Mouse (Mus musculus) hindbrain, embryonic 12.5 days (tissue): ENCODE results near the gene Dirc2. TPM values are rescaled to one million over a fixed set of nuclear protein-coding genes. Genes with fewer than 3 reads are reported as not detected.

ENCODE experiments used
- ATAC-seq: fragments of 200-750 bp; cut with Nextera tagmentation; 2 replicates; pipeline ENCODE4 v1.8.0; 2017; ENCODE audit warnings: moderate TSS enrichment; ENCODE audit not compliant: low FRiP score
- H3K27ac ChIP-seq: fragments of 300-500 bp; sonication (generic); 2 replicates; pipeline ENCODE4 v1.5.1; 2016; ENCODE audit warnings: mild to moderate bottlenecking
- H3K27me3 ChIP-seq: fragments of 300-500 bp; sonication (generic); 2 replicates; pipeline ENCODE4 v1.6.1; 2016; ENCODE audit warnings: mild to moderate bottlenecking
- H3K36me3 ChIP-seq: fragments of 300-500 bp; sonication (generic); 2 replicates; pipeline ENCODE4 v1.6.1; 2016; ENCODE audit warnings: mild to moderate bottlenecking
- H3K4me1 ChIP-seq: fragments of 300-500 bp; sonication (generic); 2 replicates; pipeline ENCODE4 v1.6.1; 2016
- H3K4me2 ChIP-seq: fragments of 300-500 bp; sonication (generic); replicated peaks from 2 replicates; pipeline ENCODE4 v1.6.1; 2016; ENCODE audit warnings: mild to moderate bottlenecking
- H3K4me3 ChIP-seq: fragments of 300-500 bp; sonication (generic); 2 replicates; pipeline ENCODE4 v1.5.1; 2016; ENCODE audit warnings: mild to moderate bottlenecking
- H3K9ac ChIP-seq: fragments of 300-500 bp; sonication (generic); 2 replicates; pipeline ENCODE4 v1.6.1; 2016; ENCODE audit warnings: mild to moderate bottlenecking, moderate library complexity
- H3K9me3 ChIP-seq: fragments of 300-500 bp; sonication (generic); replicated peaks from 2 replicates; pipeline ENCODE4 v1.6.1; 2016; ENCODE audit warnings: mild to moderate bottlenecking
- WGBS: fragments of 180-500 bp; shearing (Covaris S2); methylation state at CpG from one replicate; pipeline ENCODE4 v1.1.7; 2016; 5-methylcytosine and 5-hydroxymethylcytosine counted together
- polyA plus RNA-seq: library from polyadenylated mRNA; unstranded; fragments of >200 nt; fragmentation: Nextera tagmentation; extraction: Ambion mirVana; gene quantifications from 2 replicates; pipeline ENCODE4 v1.2.1, GENCODE M21; 2016

Gene Dirc2
- polyA plus RNA-seq, 1 experiment from 2014 or later = 32.4 TPM

- Histone ChIP-seq H3K27me3 (no peaks in the 10 kb centered on the region), H3K4me2 (no peak overlapping the region), H3K4me1 (peaks cover 9% of the 10 kb centered on the region; the same call in 1 of the 2 replicates), H3K9ac (no peak overlapping the region), H3K27ac (no peak overlapping the region), H3K4me3 (no peak overlapping the region), H3K36me3 (peaks cover 15% of the 10 kb centered on the region), H3K9me3 (no peaks in the 10 kb centered on the region)
- no peak for ATAC-seq
- WGBS = 78% methylated on average over 6 of the region's 6 CpGs
These were observed 44.6 kb downstream of the Dirc2 start for GRCm38 (mm10) chr16:35724561-35724960.

GRCm38 (mm10) chr16:35717761-35718160, 51.4 kb downstream of the Dirc2 start:
- Histone ChIP-seq H3K9ac (no peak overlapping the region), H3K4me3 (no peak overlapping the region), H3K36me3 (peaks cover 32% of the 10 kb centered on the region), H3K4me1 (peaks cover 2% of the 10 kb centered on the region; the same call in 1 of the 2 replicates), H3K4me2 (no peak overlapping the region), H3K27ac (no peak overlapping the region), H3K27me3 (no peaks in the 10 kb centered on the region), H3K9me3 (0 out of 2 replicates have a peak, but pooled peaks cover 4% of the 10 kb centered on the region)
- 82% methylated on average over 5 of the region's 5 CpGs for WGBS
- no peak for ATAC-seq

GRCm38 (mm10) chr16:35716257-35716656, 52.9 kb downstream of the Dirc2 start:
- no peak for ATAC-seq
- H3K27me3 ChIP-seq = no peaks in the 10 kb centered on the region
- H3K4me3 ChIP-seq = no peak overlapping the region
- H3K9ac ChIP-seq = no peak overlapping the region
- H3K27ac ChIP-seq = no peak overlapping the region
- peaks cover 24% of the 10 kb centered on the region; the same call in 1 of the 2 replicates for H3K36me3 ChIP-seq
- no peak overlapping the region for H3K4me2 ChIP-seq
- H3K4me1 ChIP-seq = peaks cover 2% of the 10 kb centered on the region; the same call in 1 of the 2 replicates
- 86% methylated on average over 3 of the region's 3 CpGs for WGBS
- H3K9me3 ChIP-seq = 0 out of 2 replicates have a peak, but pooled peaks cover 4% of the 10 kb centered on the region

GRCm38 (mm10) chr16:35715771-35716170, 53.4 kb downstream of the Dirc2 start:
- peaks cover 24% of the 10 kb centered on the region; the same call in 1 of the 2 replicates for H3K36me3 ChIP-seq
- no peak overlapping the region for H3K9ac ChIP-seq
- 0 out of 2 replicates have a peak, but pooled peaks cover 4% of the 10 kb centered on the region for H3K9me3 ChIP-seq
- no peak overlapping the region for H3K4me3 ChIP-seq
- H3K4me1 ChIP-seq = peaks cover 2% of the 10 kb centered on the region; the same call in 1 of the 2 replicates
- no peak overlapping the region for H3K4me2 ChIP-seq
- WGBS = 89% methylated on average over 5 of the region's 5 CpGs
- no peak overlapping the region for H3K27ac ChIP-seq
- no peak for ATAC-seq
- H3K27me3 ChIP-seq = no peaks in the 10 kb centered on the region

- Histone ChIP-seq H3K9me3 (0 out of 2 replicates have a peak, but pooled peaks cover 4% of the 10 kb centered on the region), H3K27ac (no peak overlapping the region), H3K4me1 (peaks cover 2% of the 10 kb centered on the region; the same call in 1 of the 2 replicates), H3K36me3 (peaks cover 24% of the 10 kb centered on the region; the same call in 1 of the 2 replicates), H3K4me2 (no peak overlapping the region), H3K9ac (no peak overlapping the region), H3K4me3 (no peak overlapping the region), H3K27me3 (no peaks in the 10 kb centered on the region)
- no peak for ATAC-seq
- 50% methylated on average over 6 of the region's 6 CpGs for WGBS
These were observed 53.8 kb downstream of the Dirc2 start for GRCm38 (mm10) chr16:35715350-35715749.

- WGBS = 90% methylated on average over 7 of the region's 7 CpGs
- no peak overlapping the region for H3K9ac ChIP-seq
These were observed 54.5 kb downstream of the Dirc2 start for GRCm38 (mm10) chr16:35714689-35715088.

GRCm38 (mm10) chr16:35713606-35714005, 55.5 kb downstream of the Dirc2 start:
- peaks cover 2% of the 10 kb centered on the region; the same call in 1 of the 2 replicates for H3K4me1 ChIP-seq
- H3K9ac ChIP-seq = no peak overlapping the region
- H3K4me3 ChIP-seq = no peak overlapping the region
- no peak for ATAC-seq
- H3K27me3 ChIP-seq = no peaks in the 10 kb centered on the region
- H3K36me3 ChIP-seq = peaks cover 17% of the 10 kb centered on the region; the same call in 1 of the 2 replicates
- 84% methylated on average over 7 of the region's 7 CpGs for WGBS
- H3K9me3 ChIP-seq = 0 out of 2 replicates have a peak, but pooled peaks cover 4% of the 10 kb centered on the region
- H3K4me2 ChIP-seq = no peak overlapping the region
- H3K27ac ChIP-seq = no peak overlapping the region

More at GRCm38 (mm10) chr16:35714689-35715088, 54.5 kb downstream of the Dirc2 start:
- no peaks in the 10 kb centered on the region for H3K27me3 ChIP-seq
- peaks cover 2% of the 10 kb centered on the region; the same call in 1 of the 2 replicates for H3K4me1 ChIP-seq
- 0 out of 2 replicates have a peak, but pooled peaks cover 4% of the 10 kb centered on the region for H3K9me3 ChIP-seq
- no peak overlapping the region for H3K4me2 ChIP-seq
- H3K36me3 ChIP-seq = peaks cover 24% of the 10 kb centered on the region; the same call in 1 of the 2 replicates
- no peak overlapping the region for H3K4me3 ChIP-seq
- no peak overlapping the region for H3K27ac ChIP-seq
- 0 out of 2 replicates have a peak, but pooled peaks have one; percentile 19 for ATAC-seq

GRCm38 (mm10) chr16:35711004-35711403, 58.2 kb downstream of the Dirc2 start:
- H3K4me2 ChIP-seq = no peak overlapping the region
- H3K4me1 ChIP-seq = peaks cover 2% of the 10 kb centered on the region; the same call in 1 of the 2 replicates
- H3K9ac ChIP-seq = no peak overlapping the region
- no peaks in the 10 kb centered on the region for H3K27me3 ChIP-seq
- ATAC-seq = no peak
- no peaks in the 10 kb centered on the region for H3K9me3 ChIP-seq
- H3K27ac ChIP-seq = no peak overlapping the region
- H3K36me3 ChIP-seq = no peaks in the 10 kb centered on the region
- no peak overlapping the region for H3K4me3 ChIP-seq
- WGBS = 62% methylated on average over 7 of the region's 7 CpGs

GRCm38 (mm10) chr16:35707004-35707403, 62.2 kb downstream of the Dirc2 start:
- H3K9me3 ChIP-seq = no peaks in the 10 kb centered on the region
- no peak overlapping the region for H3K4me2 ChIP-seq
- WGBS = 94% methylated on average over 5 of the region's 5 CpGs
- H3K27me3 ChIP-seq = no peaks in the 10 kb centered on the region
- no peak overlapping the region for H3K4me3 ChIP-seq
- H3K36me3 ChIP-seq = 0 out of 2 replicates have a peak, but pooled peaks cover 9% of the 10 kb centered on the region
- no peak overlapping the region for H3K27ac ChIP-seq
- ATAC-seq = no peak
- H3K4me1 ChIP-seq = peaks cover 4% of the 10 kb centered on the region; the same call in 1 of the 2 replicates
- no peak overlapping the region for H3K9ac ChIP-seq

- Histone ChIP-seq H3K9ac (no peak overlapping the region), H3K9me3 (no peaks in the 10 kb centered on the region), H3K4me3 (no peak overlapping the region), H3K27me3 (no peaks in the 10 kb centered on the region), H3K36me3 (0 out of 2 replicates have a peak, but pooled peaks cover 9% of the 10 kb centered on the region), H3K4me2 (no peak overlapping the region), H3K4me1 (peaks cover 4% of the 10 kb centered on the region), H3K27ac (no peak overlapping the region)
- 66% methylated on average over 14 of the region's 14 CpGs for WGBS
- ATAC-seq = no peak
These were observed 64.4 kb downstream of the Dirc2 start for GRCm38 (mm10) chr16:35704796-35705195.

GRCm38 (mm10) chr16:35703763-35704679, 65.1 kb downstream of the Dirc2 start:
- Histone ChIP-seq H3K36me3 (0 out of 2 replicates have a peak, but pooled peaks cover 9% of the 10 kb centered on the region), H3K9ac (no peak overlapping the region), H3K27ac (no peak overlapping the region), H3K27me3 (no peaks in the 10 kb centered on the region), H3K4me2 (no peak overlapping the region), H3K9me3 (no peaks in the 10 kb centered on the region), H3K4me3 (no peak overlapping the region), H3K4me1 (peaks cover 4% of the 10 kb centered on the region)
- WGBS = 67% methylated on average over 16 of the region's 16 CpGs
- no peak for ATAC-seq

GRCm38 (mm10) chr16:35701823-35702222, 67.3 kb downstream of the Dirc2 start:
- WGBS = 46% methylated on average over 11 of the region's 11 CpGs
- Histone ChIP-seq H3K4me1 (peaks cover 4% of the 10 kb centered on the region), H3K9me3 (no peaks in the 10 kb centered on the region), H3K4me3 (no peak overlapping the region), H3K36me3 (peaks cover 20% of the 10 kb centered on the region), H3K9ac (no peak overlapping the region), H3K27me3 (no peaks in the 10 kb centered on the region), H3K4me2 (no peak overlapping the region), H3K27ac (no peak overlapping the region)
- no peak for ATAC-seq
